Mouse (Mus musculus): Measurements from ENCODE around the gene Fez2. TPM values are rescaled to one million over a fixed set of nuclear protein-coding genes. Genes with fewer than 3 reads are reported as not detected.
A peak's percentile ranks its signal among the peaks of the same experiment; 100 is the strongest.

Gene Fez2
- polyA plus RNA-seq, 1 experiment: 31.7 TPM

DNA sequence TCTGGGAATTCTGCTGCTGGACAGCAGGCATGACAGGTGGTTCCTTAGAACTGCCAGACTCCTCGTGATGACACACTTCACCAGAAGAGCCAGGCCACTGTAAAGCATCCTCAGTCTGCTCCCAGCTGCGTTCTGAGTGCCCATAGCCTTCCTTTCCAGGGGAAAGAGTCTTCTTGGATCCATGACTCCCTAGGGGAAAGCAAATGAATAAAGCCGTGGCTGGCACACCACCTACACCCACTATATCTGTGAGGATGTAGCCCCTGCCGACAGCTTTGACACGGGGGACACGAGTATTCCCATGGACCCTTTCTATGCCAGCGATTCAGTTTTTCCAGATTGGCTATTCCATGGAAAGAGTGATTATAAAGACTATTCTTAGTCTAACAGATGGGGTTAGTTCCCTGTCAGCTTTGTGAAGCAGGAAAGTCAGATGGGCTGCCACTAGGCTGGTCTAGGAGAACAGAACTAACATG lies 59.7 kb downstream of the Fez2 start:
- H3K36me3 ChIP-seq (ENCODE audit: control insufficient read depth, insufficient read depth, low read length): peaks cover 7% of the 10 kb centered on the region; the same call in 1 of the 2 replicates
- no peaks in the 10 kb centered on the region for H3K27me3 ChIP-seq (ENCODE audit: control insufficient read depth, insufficient read depth, low read length)
- H3K27ac ChIP-seq (ENCODE audit: insufficient read depth, low read depth, low read length): no peak overlapping the region
- WGBS: 80% methylated on average over 7 of the region's 7 CpGs
- TF ChIP-seq CTCF (IDR thresholded peaks at IDR 0.05; ENCODE audit: extremely low read depth, insufficient read length, insufficient replicate concordance, low read depth, low read length) (no peak), POLR2A (IDR thresholded peaks at IDR 0.05; ENCODE audit: low read depth, low read length) (no peak)
- no peak overlapping the region for H3K4me3 ChIP-seq (ENCODE audit: low read depth, low read length)
- no peaks in the 10 kb centered on the region; the same call in 1 of the 2 replicates for H3K4me1 ChIP-seq (ENCODE audit: control insufficient read depth, insufficient read depth, insufficient read length, low read length)

- H3K27me3 ChIP-seq (ENCODE audit: control insufficient read depth, insufficient read depth, low read length): no peaks in the 10 kb centered on the region
- TF ChIP-seq CTCF (IDR thresholded peaks at IDR 0.05; ENCODE audit: extremely low read depth, insufficient read length, insufficient replicate concordance, low read depth, low read length) (no peak), POLR2A (IDR thresholded peaks at IDR 0.05; ENCODE audit: low read depth, low read length) (no peak)
- no peak overlapping the region for H3K27ac ChIP-seq (ENCODE audit: insufficient read depth, low read depth, low read length)
- H3K36me3 ChIP-seq (ENCODE audit: control insufficient read depth, insufficient read depth, low read length): peaks cover 7% of the 10 kb centered on the region; the same call in 1 of the 2 replicates
- H3K4me1 ChIP-seq (ENCODE audit: control insufficient read depth, insufficient read depth, insufficient read length, low read length): no peaks in the 10 kb centered on the region; the same call in 1 of the 2 replicates
- H3K4me3 ChIP-seq (ENCODE audit: low read depth, low read length): no peak overlapping the region
- 87% methylated on average over 4 of the region's 4 CpGs for WGBS
Measured at GRCm38 (mm10) chr17:78357753-78358152, 60.2 kb downstream of the Fez2 start.

- TF ChIP-seq CTCF (IDR thresholded peaks at IDR 0.05; ENCODE audit: extremely low read depth, insufficient read length, insufficient replicate concordance, low read depth, low read length): no peak
- TF ChIP-seq POLR2A (IDR thresholded peaks at IDR 0.05; ENCODE audit: low read depth, low read length): no peak
- no peak overlapping the region for H3K4me3 ChIP-seq (ENCODE audit: low read depth, low read length)
- H3K27me3 ChIP-seq (ENCODE audit: control insufficient read depth, insufficient read depth, low read length): no peaks in the 10 kb centered on the region
- H3K36me3 ChIP-seq (ENCODE audit: control insufficient read depth, insufficient read depth, low read length): peaks cover 11% of the 10 kb centered on the region
- 90% methylated on average over 8 of the region's 8 CpGs for WGBS
- peaks cover 2% of the 10 kb centered on the region for H3K4me1 ChIP-seq (ENCODE audit: control insufficient read depth, insufficient read depth, insufficient read length, low read length)
- no peak overlapping the region for H3K27ac ChIP-seq (ENCODE audit: insufficient read depth, low read depth, low read length)
Measured at GRCm38 (mm10) chr17:78355611-78356010, 62.3 kb downstream of the Fez2 start.

DNA sequence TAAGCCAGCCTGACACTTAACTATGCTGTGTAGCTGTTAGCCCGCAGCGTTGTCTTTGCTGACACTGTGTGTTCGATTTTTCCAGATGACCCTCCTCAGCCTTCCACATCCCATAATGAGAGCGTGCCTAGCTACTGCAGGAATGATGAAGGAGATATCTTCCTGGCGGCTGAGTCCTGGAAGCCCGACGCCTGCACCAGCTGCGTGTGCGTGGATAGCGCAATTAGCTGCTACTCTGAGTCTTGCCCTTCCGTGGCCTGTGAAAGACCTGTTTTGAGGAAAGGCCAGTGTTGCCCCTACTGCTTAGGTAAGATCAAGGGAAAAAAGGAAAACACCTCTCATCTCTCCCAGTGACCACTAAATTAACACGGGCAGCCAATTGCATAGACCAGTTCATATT lies 63.1 kb downstream of the Fez2 start:
- TF ChIP-seq CTCF (IDR thresholded peaks at IDR 0.05; ENCODE audit: extremely low read depth, insufficient read length, insufficient replicate concordance, low read depth, low read length) (no peak), POLR2A (IDR thresholded peaks at IDR 0.05; ENCODE audit: low read depth, low read length) (no peak)
- H3K27ac ChIP-seq (ENCODE audit: insufficient read depth, low read depth, low read length): no peak overlapping the region
- H3K36me3 ChIP-seq (ENCODE audit: control insufficient read depth, insufficient read depth, low read length): peaks cover 11% of the 10 kb centered on the region
- WGBS: 89% methylated on average over 12 of the region's 12 CpGs
- H3K4me1 ChIP-seq (ENCODE audit: control insufficient read depth, insufficient read depth, insufficient read length, low read length): peaks cover 5% of the 10 kb centered on the region
- no peak overlapping the region for H3K4me3 ChIP-seq (ENCODE audit: low read depth, low read length)
- no peaks in the 10 kb centered on the region for H3K27me3 ChIP-seq (ENCODE audit: control insufficient read depth, insufficient read depth, low read length)

- no peak overlapping the region for H3K4me3 ChIP-seq (ENCODE audit: low read depth, low read length)
- 74% methylated on average over 2 of the region's 2 CpGs for WGBS
- peaks cover 5% of the 10 kb centered on the region for H3K4me1 ChIP-seq (ENCODE audit: control insufficient read depth, insufficient read depth, insufficient read length, low read length)
- H3K36me3 ChIP-seq (ENCODE audit: control insufficient read depth, insufficient read depth, low read length): peaks cover 11% of the 10 kb centered on the region
- H3K27ac ChIP-seq (ENCODE audit: insufficient read depth, low read depth, low read length): no peak overlapping the region
- TF ChIP-seq CTCF (IDR thresholded peaks at IDR 0.05; ENCODE audit: extremely low read depth, insufficient read length, insufficient replicate concordance, low read depth, low read length) (no peak), POLR2A (IDR thresholded peaks at IDR 0.05; ENCODE audit: low read depth, low read length) (no peak)
- no peaks in the 10 kb centered on the region for H3K27me3 ChIP-seq (ENCODE audit: control insufficient read depth, insufficient read depth, low read length)
Measured at GRCm38 (mm10) chr17:78354411-78354810, 63.5 kb downstream of the Fez2 start.

GRCm38 (mm10) chr17:78352500-78352855 lies 65.5 kb downstream of the Fez2 start:
- Histone ChIP-seq H3K27ac (ENCODE audit: insufficient read depth, low read depth, low read length) (peak overlapping the region; percentile 23; the same call in 1 of the 2 replicates), H3K4me3 (ENCODE audit: low read depth, low read length) (no peak overlapping the region), H3K27me3 (ENCODE audit: control insufficient read depth, insufficient read depth, low read length) (no peaks in the 10 kb centered on the region), H3K36me3 (ENCODE audit: control insufficient read depth, insufficient read depth, low read length) (peaks cover 13% of the 10 kb centered on the region), H3K4me1 (ENCODE audit: control insufficient read depth, insufficient read depth, insufficient read length, low read length) (peaks cover 5% of the 10 kb centered on the region)
- 78% methylated on average over 3 of the region's 3 CpGs for WGBS
- TF ChIP-seq CTCF (IDR thresholded peaks at IDR 0.05; ENCODE audit: extremely low read depth, insufficient read length, insufficient replicate concordance, low read depth, low read length): no peak
- no peak for TF ChIP-seq POLR2A (IDR thresholded peaks at IDR 0.05; ENCODE audit: low read depth, low read length)

DNA sequence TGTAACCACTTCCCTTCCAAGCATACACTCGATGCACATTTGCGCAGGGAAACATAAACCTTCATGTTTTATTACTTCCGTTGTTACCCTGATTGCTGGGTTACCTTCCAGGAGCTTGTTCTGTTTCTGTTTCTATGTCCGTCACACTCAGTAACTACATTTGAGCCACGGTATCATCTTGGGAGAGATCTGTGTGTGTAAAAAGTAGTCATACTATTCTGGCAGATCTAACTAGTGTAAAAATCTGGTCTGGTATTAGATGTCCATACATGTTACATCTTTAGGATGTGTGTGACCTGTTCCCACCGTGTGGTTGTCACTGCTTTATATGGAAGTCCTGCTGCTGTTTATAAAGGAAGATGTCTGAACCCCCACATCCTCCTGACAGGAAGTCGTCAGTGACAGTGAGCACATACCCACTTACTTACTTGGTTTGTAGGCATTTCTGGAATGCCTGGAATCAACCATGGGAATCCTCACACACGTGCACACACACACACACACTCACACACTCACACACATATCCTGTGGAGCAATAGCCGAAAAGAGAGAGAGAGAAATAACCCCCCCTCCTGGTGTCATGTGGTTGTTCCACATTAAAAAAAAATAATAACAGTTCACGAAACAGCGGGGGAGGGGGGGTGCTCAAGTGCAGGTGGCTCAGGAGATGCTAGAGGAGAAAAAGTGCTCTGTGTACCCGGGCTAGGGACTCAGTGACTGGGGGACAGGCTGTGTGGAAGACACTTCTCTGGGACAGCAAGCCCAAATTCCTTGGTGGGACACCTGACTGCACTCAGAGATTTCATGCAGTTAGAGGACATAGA lies 66.1 kb downstream of the Fez2 start:
- peaks cover 5% of the 10 kb centered on the region for H3K4me1 ChIP-seq (ENCODE audit: control insufficient read depth, insufficient read depth, insufficient read length, low read length)
- H3K4me3 ChIP-seq (ENCODE audit: low read depth, low read length): no peak overlapping the region
- H3K27me3 ChIP-seq (ENCODE audit: control insufficient read depth, insufficient read depth, low read length): no peaks in the 10 kb centered on the region
- H3K36me3 ChIP-seq (ENCODE audit: control insufficient read depth, insufficient read depth, low read length): peaks cover 16% of the 10 kb centered on the region
- TF ChIP-seq CTCF (IDR thresholded peaks at IDR 0.05; ENCODE audit: extremely low read depth, insufficient read length, insufficient replicate concordance, low read depth, low read length) (no peak), POLR2A (IDR thresholded peaks at IDR 0.05; ENCODE audit: low read depth, low read length) (no peak)
- 71% methylated on average over 12 of the region's 12 CpGs for WGBS
- H3K27ac ChIP-seq (ENCODE audit: insufficient read depth, low read depth, low read length): peak overlapping the region; percentile 23; the same call in 1 of the 2 replicates
